Mouse (Mus musculus) testis, adult 2 months (tissue): ENCODE measurements around the gene Slc12a4.

ENCODE experiments used
- CTCF ChIP-seq: fragments of 200-500 bp; IDR thresholded peaks from 2 replicates; pipeline ENCODE4 v1.5.1; 2012; ENCODE audit warnings: low read depth, mild to moderate bottlenecking, inconsistent platforms, low read length, moderate library complexity; ENCODE audit not compliant: control insufficient read depth, insufficient read depth, insufficient replicate concordance
- POLR2A ChIP-seq: fragments of 200-500 bp; IDR thresholded peaks from 2 replicates; pipeline ENCODE4 v1.6.1; 2012; ENCODE audit warnings: low read depth, mild to moderate bottlenecking, inconsistent platforms, low read length, moderate library complexity; ENCODE audit not compliant: control insufficient read depth

DNA sequence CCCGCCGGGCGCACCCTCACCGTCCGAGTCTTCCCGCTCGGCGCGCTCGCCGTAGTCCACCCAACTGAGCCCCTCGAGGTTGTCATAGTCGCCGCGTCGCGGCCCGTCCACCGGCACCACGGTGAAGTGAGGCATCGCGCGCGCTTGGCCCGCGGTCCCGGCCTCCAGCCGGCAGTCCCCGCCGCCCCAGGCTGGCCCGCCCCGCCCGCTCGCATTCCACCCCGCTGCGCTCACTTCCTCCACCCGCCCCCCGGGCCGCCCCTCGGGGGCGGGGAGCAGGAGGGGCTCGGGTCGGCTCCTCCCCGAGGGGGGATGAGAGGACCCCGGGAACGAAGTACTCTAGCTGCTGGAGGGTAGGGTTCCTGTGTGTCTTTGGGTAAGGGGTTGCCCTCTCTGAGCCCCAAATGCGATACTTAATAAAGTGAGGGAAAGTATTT, at the start of gene Slc12a4:
- TF ChIP-seq CTCF = no peak
- peak; percentile 36 for TF ChIP-seq POLR2A
